Mouse (Mus musculus) adrenal gland, postnatal 4 days (tissue): Measurements from ENCODE around the gene Adra2b. TPM values are rescaled to one million over a fixed set of nuclear protein-coding genes. Genes with fewer than 3 reads are reported as not detected.
A peak's percentile ranks its signal among the peaks of the same experiment; 100 is the strongest.

ENCODE experiments used
- DNase-seq, 2 experiments: peaks; one replicate each; pipeline ENCODE4 v3.0.0; 2021 to 2022; ENCODE audit warnings: low spot score in 2 of 2, mixed read lengths in 2 of 2
- long read RNA-seq, 2 experiments: library from polyadenylated mRNA; stranded (forward); transcript quantifications; one replicate each; pipeline ENCODE4 v2.0.0; 2021
- total RNA-seq, 2 experiments: library from RNA; stranded (reverse); gene quantifications; 2 replicates each; pipeline ENCODE4 v1.2.3; 2021

Gene Adra2b
- total RNA-seq: 1 to 10 TPM; 2.3 to 5.0 TPM
- long read RNA-seq, experiment 1, partial matches to known transcripts: 0 of 2 reads
- long read RNA-seq, experiment 1, other reads (novel, unspliced or antisense): 0 of 2 reads
- long read RNA-seq, experiment 2, full-length matches to known transcripts: 6 of 6 reads
- long read RNA-seq, experiment 2, partial matches to known transcripts: 0 of 6 reads
- long read RNA-seq, experiment 2, other reads (novel, unspliced or antisense): 0 of 6 reads

GRCm38 (mm10) chr2:127362459-127363281 is at the start of gene Adra2b:
Gene Adra2b (plus strand): TSS chr2:127363208.
- DNase-seq: peak; percentile 61 to 68

DNA sequence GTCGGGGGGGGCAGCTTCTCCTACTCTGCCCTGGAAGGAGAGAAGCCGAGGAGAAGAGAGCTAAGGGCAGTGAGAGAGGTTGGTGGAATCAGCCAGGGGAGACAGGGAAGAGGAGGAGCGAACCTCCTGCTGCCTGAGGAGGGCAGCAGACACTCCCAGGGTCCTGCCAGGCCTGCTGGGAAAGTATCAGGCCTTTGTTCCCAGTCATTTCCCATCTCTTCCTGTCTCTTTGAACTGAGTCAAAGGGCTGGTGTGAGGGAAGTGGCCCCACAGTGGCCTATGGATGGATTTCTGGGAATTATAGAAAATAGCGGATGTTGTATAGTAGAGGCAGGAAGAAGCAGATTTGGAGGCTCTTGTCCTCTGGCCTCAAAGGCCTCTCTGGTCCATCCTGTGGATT is 49.1 kb upstream of the Adra2b start:
- no peak for DNase-seq

DNA sequence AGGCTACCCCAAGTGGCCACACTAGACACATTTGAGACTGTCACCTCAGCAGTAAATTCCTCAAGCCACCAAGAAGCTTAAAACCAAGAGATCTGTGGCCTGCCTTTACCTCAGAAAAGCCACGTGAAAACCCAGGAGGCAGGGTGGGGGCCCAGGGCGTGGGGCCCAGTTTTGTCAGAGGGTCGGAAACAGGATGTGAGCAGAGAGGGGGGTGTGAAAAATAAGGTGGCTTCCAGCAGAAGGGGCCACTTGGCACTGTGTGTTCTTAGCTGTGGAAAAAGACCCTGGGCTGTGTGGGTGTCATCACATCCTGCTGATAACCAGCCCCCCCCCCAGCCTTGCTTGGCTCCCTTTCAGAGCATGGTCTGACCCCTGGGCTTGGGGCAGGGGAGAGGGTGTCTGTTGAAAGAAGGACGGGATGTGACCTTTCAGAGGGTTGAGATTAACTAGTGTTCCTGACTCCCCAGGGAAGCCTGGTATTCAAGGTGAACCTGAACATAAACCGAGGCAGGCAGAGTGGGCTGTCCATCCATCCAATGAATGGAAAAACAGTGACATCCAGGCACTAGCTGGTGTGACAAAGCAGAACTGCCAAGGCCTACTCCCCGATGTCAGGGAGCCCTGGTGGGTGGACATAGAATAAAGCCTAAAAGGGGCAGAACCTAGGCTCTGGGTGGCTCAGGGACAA is 48.4 kb upstream of the Adra2b start:
- no peak for DNase-seq

DNA sequence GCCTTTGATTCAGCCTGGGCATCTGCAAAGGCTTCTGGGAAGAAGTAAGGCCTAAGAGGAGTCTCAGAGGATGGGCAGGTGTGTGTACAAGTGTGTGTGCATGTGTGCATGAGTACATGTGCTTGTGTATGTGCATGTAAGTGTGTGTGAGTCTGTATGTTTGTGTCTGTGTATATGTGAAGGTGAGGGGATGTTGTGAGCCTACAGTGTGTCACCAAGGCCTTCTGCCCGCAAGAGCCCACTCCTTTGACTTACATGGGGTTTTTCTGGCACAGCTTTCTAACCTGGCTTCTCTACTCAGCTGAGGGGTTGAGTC is 47.9 kb upstream of the Adra2b start:
- DNase-seq: no peak

DNA sequence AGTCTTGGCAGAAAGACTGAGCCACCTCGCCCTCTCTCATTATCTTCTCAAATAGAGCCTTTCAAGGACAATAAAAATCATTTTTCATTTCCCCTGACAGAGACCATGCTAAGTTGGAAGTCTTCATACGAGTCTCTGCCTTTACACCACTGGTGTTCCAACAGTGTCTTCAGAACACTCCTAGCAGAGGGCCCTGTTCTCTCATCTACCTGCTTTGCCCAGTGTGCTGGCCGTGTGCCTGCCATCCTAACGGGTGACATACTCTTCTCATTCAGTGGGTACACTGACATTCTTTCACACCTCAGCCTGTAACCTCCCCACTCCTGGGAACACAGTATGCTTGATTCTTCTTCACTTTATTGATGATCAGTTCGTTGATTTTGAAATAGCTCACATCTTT is 46.6 kb upstream of the Adra2b start:
- DNase-seq: no peak

DNA sequence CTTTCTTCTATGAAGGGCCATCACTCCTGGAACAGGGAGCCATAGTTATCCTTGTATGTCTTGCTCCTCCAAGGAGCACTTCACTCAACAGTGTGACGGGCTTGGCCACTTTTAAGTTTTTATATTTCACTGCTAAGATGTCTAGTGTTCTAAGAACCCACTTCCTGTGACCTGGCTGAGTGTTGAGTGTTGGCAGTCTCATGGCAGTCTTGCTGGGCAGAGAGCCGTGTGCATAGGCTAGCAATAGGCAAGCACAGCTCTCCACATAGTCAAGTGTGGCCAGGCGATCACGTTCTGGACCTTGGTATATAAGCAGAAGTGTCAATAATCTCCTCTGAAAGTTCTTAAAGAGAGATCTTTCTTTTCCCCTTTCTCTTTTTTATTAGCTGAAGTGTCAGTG is 44.9 kb upstream of the Adra2b start:
- DNase-seq: no peak

- DNase-seq: no peak
Measured at GRCm38 (mm10) chr2:127319071-127319470, 43.9 kb upstream of the Adra2b start.

GRCm38 (mm10) chr2:127322671-127323285 is 40.2 kb upstream of the Adra2b start:
- no peak for DNase-seq

DNA sequence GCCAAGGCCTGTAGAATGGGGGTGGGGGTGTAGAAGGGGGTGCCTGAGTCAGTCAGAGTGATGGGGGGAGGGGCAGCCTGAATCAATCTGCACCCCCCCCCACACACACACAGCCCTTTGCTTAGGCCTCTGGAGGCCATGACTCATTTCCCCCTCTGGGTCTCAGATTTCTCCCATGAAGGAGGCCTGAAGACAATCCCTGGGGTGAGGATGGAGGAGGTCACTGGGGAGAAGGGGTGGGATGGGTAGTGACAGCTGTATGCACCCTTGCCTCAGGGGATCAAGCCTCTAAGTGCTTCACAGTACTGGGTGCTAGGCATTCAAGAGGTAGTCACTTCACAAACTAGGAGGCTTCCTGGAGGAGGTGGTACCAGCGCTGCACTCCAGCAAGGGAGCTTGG is 39.3 kb upstream of the Adra2b start:
- no peak for DNase-seq

DNA sequence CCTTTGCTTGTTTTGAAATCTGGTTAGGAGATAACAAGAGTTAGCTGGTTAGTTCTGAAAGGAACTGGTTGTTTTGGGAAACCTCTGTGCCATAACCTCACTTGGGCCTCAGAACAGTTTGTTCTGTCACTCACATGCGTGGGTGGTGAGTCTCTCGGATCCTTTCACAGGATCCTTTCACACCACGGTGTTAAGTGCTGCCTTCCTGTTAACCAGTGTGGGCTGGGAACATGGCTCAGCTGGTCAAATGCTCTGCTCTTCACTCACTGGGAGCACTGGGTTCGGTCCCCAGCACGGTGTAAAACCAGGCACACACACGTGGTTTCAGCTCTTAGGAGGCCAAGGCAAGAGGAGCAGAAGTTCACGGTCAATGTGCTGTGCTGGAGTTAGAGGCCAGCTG is 38.6 kb upstream of the Adra2b start:
- no peak for DNase-seq

- DNase-seq: no peak
Measured at GRCm38 (mm10) chr2:127328090-127328851, 34.7 kb upstream of the Adra2b start.

DNA sequence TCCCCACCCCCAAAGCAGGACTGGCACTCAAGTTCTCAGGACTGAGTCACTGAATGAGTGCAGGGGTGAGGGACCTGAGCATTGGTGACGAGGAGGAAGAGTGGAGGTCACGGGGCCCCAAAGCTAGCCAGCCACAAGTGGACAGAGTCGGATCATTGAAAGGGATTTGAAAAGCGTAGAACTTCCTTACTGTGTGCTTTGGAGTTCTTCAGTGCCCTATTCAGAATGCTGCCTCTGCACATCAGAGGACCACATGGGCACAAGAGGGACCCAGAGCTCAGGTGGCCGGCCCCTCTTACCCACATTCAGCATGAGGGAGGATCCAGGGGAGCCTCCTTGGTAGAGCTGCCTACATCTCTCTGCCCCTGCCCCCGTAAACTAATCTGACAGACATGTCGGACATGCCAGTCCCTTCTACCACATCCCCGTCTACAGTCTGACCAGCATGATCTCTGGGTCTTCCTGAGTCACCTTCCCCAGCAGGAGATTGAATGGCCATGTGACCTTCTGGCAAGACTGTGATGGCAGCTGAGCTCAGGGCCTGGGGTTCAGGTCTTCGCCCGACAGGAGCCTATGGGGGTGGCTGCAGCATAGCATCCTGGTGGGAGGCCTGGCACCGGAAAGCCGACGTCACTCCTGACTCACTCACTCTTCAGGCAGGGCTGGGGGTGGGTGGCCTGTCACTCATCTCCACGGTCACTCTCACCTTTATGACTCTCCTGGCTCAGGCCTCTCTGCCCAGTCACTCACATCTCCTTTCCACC is 30.0 kb upstream of the Adra2b start:
- DNase-seq: no peak

GRCm38 (mm10) chr2:127333945-127334603 is 28.9 kb upstream of the Adra2b start:
- no peak for DNase-seq

DNA sequence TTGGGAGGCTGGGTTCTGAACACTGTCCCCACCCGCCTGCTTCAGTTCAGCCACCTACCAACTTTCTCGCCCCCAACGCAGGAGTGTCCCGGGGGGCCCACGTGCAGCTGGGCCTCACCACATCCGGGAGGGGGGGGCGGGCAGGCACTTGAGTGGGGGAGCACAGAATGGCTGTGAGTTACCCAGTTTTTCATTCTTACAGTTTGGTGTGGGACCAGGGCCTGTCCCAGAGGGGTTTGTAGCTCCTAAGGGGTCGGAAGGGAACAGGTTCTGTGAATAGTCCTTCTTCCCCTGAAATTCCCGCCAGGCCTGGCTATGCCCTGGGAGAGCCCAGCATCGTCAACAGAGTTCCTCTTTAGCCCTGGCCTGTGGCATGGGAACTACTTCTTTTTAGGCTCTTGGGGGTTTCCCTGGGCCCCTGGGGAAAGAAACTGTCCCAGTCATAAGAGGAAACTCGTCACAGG is 27.9 kb upstream of the Adra2b start:
- no peak for DNase-seq

- DNase-seq: peak; percentile 35 to 64
Measured at GRCm38 (mm10) chr2:127335767-127336496, 27.1 kb upstream of the Adra2b start, which contains the start of gene Dusp2. Gene Dusp2 (plus strand): TSS chr2:127336159.

DNA sequence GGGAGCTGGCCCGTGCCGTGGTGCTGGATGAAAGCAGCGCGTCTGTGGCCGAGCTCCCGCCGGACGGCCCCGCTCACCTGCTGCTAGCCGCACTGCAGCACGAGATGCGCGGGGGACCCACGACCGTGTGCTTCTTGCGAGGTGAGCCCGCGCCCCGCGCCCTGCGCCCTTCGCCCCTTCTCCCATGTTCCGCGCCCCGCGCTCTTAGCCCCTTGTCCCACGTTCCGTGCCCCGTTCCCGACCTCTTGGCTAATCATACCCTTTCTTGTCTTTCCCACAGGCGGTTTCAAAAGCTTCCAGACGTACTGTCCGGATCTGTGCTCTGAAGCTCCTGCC is 26.5 kb upstream of the Adra2b start:
- DNase-seq: no peak

DNA sequence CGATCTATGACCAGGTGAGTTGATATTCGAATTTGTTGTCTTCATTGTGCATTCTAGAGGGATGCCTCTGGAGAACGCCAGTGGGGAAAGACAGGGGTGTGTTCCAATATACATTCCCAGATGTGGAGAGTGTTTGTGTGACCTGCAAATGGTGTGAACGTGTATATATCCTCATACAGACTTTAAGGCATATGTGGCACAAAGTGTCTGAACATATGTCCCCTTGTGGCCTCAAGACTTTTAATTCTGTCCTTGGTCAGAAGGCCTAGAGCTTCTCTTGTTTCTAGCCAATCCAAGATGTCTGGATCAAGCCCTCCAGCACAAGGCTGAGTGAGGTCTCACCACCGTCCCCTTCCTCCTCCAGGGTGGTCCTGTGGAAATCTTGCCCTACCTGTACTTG is 26.1 kb upstream of the Adra2b start:
- no peak for DNase-seq

DNA sequence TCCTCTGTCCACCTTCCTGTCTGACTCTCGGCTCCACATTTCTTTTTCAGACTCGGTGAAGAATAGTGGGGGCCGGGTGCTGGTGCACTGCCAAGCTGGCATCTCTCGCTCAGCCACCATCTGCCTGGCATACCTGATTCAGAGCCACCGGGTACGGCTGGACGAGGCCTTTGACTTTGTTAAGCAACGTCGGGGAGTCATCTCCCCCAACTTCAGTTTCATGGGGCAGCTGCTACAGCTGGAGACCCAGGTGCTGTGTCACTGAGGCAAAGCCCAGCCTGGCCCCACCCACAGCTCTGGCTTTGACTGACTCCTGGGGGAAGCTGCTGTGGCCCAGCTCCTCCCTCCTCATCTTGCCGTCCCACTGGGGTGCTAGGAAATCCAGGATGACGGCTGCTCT is 25.5 kb upstream of the Adra2b start:
- DNase-seq: no peak

DNA sequence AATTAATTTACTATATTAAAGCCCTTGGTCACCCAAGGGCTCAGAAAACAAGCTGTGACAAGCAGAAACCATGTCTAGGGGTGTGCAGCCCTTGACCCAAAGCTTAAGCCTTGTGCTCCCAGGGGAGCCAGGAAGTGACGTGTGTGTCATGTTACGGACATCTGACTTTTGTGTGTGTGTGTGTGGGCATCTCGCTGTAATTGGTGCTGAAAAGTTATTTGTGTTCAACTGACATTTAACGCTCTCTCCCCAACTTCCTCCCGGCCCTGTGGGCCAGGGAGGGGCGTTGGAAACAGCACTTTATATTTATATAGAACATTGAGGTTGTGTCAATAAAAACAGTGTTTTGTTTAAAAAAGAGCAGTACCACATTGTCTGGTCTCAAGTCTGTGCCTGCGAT is 25.0 kb upstream of the Adra2b start:
- no peak for DNase-seq
